Mouse (Mus musculus) forebrain, embryonic 14.5 days (tissue): ENCODE measurements at regions not wholly inside any gene's neighbourhood (a gene's known extent, or its start where the extent isn't known, plus 50 kb on each side); places are given as distances from the start of the nearest gene placed in this dataset.

Source experiments
- ATAC-seq: fragments of 200-750 bp; cut with Nextera tagmentation; 2 replicates; pipeline ENCODE4 v1.8.0; 2017; ENCODE audit warnings: mild to moderate bottlenecking, moderate library complexity
- DNase-seq: peaks from one replicate; pipeline ENCODE4 v3.0.0-alpha.2; 2015; ENCODE audit warnings: low spot score
- H3K27ac ChIP-seq: fragments of 300-500 bp; sonication (generic); 2 replicates; pipeline ENCODE4 v1.5.1; 2014; ENCODE audit warnings: low read depth, mild to moderate bottlenecking, control low read depth, low read length, moderate library complexity
- H3K27me3 ChIP-seq: fragments of 300-500 bp; sonication (generic); replicated peaks from 2 replicates; pipeline ENCODE4 v1.6.1; 2014; ENCODE audit warnings: low read length, control low read depth, mixed read lengths; ENCODE audit not compliant: control insufficient read depth, insufficient read depth
- H3K36me3 ChIP-seq: fragments of 300-500 bp; sonication (generic); 2 replicates; pipeline ENCODE4 v1.6.1; 2014; ENCODE audit warnings: low read length, control low read depth; ENCODE audit not compliant: control insufficient read depth, insufficient read depth
- H3K4me1 ChIP-seq: fragments of 300-500 bp; sonication (generic); 2 replicates; pipeline ENCODE4 v1.6.1; 2014; ENCODE audit warnings: antibody characterized with exemption, low read length, control low read depth; ENCODE audit not compliant: control insufficient read depth, insufficient read depth
- H3K4me2 ChIP-seq: fragments of 300-500 bp; sonication (generic); 2 replicates; pipeline ENCODE4 v1.6.1; 2014; ENCODE audit warnings: mild to moderate bottlenecking, control low read depth, low read length
- H3K4me3 ChIP-seq: fragments of 300-500 bp; sonication (generic); 2 replicates; pipeline ENCODE4 v1.5.1; 2014; ENCODE audit warnings: low read depth, low read length, control low read depth
- H3K9ac ChIP-seq: fragments of 300-500 bp; sonication (generic); 2 replicates; pipeline ENCODE4 v1.6.1; 2014; ENCODE audit warnings: mild to moderate bottlenecking, low read length, control low read depth, moderate library complexity
- H3K9me3 ChIP-seq: fragments of 300-500 bp; sonication (generic); replicated peaks from 2 replicates; pipeline ENCODE4 v1.6.1; 2016; ENCODE audit warnings: low read length, control low read depth, mixed read lengths; ENCODE audit not compliant: control insufficient read depth
- WGBS: fragments of 180-500 bp; shearing (Covaris S2); extraction: QIAGEN DNeasy Blood & Tissue Kit; methylation state at CpG from one replicate; pipeline ENCODE4 v1.1.7; 2014; 5-methylcytosine and 5-hydroxymethylcytosine counted together

- no peaks in the 10 kb centered on the region for H3K36me3 ChIP-seq
- peak; percentile 59 for DNase-seq
- H3K27me3 ChIP-seq: no peaks in the 10 kb centered on the region
- peak; percentile 75; the same call in 1 of the 2 replicates for ATAC-seq
- H3K9me3 ChIP-seq: no peaks in the 10 kb centered on the region
- H3K4me2 ChIP-seq: no peak overlapping the region
- H3K4me1 ChIP-seq: no peaks in the 10 kb centered on the region
- H3K4me3 ChIP-seq: no peak overlapping the region
- H3K9ac ChIP-seq: no peak overlapping the region
- H3K27ac ChIP-seq: no peak overlapping the region
- 79% methylated on average over 6 of the region's 6 CpGs for WGBS
Observed at GRCm38 (mm10) chr11:18437834-18438611, 484.3 kb upstream of the Etaa1 start.

- WGBS: 35% methylated on average over 3 of the region's 3 CpGs
- Histone ChIP-seq H3K4me3 (no peak overlapping the region), H3K27ac (no peak overlapping the region), H3K4me2 (no peak overlapping the region), H3K27me3 (no peaks in the 10 kb centered on the region), H3K36me3 (no peaks in the 10 kb centered on the region), H3K9me3 (no peaks in the 10 kb centered on the region), H3K4me1 (no peaks in the 10 kb centered on the region), H3K9ac (no peak overlapping the region)
- DNase-seq (peak; percentile 24), ATAC-seq (no peak)
Observed at GRCm38 (mm10) chr11:18421076-18421475, 467.4 kb upstream of the Etaa1 start.

GRCm38 (mm10) chr11:18413769-18414168 is 460.1 kb upstream of the Etaa1 start:
- Histone ChIP-seq H3K4me3 (no peak overlapping the region), H3K36me3 (no peaks in the 10 kb centered on the region), H3K9me3 (no peaks in the 10 kb centered on the region), H3K4me2 (no peak overlapping the region), H3K27me3 (no peaks in the 10 kb centered on the region), H3K4me1 (no peaks in the 10 kb centered on the region), H3K27ac (no peak overlapping the region), H3K9ac (no peak overlapping the region)
- DNase-seq (peak; percentile 86), ATAC-seq (peak; percentile 91)
- WGBS: 61% methylated on average over 1 of the region's 1 CpGs

GRCm38 (mm10) chr11:18408071-18408752 is 454.5 kb upstream of the Etaa1 start:
- no peak overlapping the region for H3K27ac ChIP-seq
- no peak overlapping the region for H3K9ac ChIP-seq
- H3K36me3 ChIP-seq: no peaks in the 10 kb centered on the region
- no peaks in the 10 kb centered on the region for H3K27me3 ChIP-seq
- no peak for ATAC-seq
- WGBS: 76% methylated on average over 8 of the region's 8 CpGs
- no peaks in the 10 kb centered on the region for H3K4me1 ChIP-seq
- H3K4me2 ChIP-seq: no peak overlapping the region
- H3K9me3 ChIP-seq: no peaks in the 10 kb centered on the region
- no peak for DNase-seq
- no peak overlapping the region for H3K4me3 ChIP-seq

GRCm38 (mm10) chr11:18399561-18399960 is 445.9 kb upstream of the Etaa1 start:
- no peaks in the 10 kb centered on the region for H3K4me1 ChIP-seq
- H3K4me2 ChIP-seq: no peak overlapping the region
- no peak overlapping the region for H3K9ac ChIP-seq
- no peak for DNase-seq
- no peak for ATAC-seq
- H3K27ac ChIP-seq: no peak overlapping the region
- H3K9me3 ChIP-seq: no peaks in the 10 kb centered on the region
- 70% methylated on average over 4 of the region's 4 CpGs for WGBS
- H3K4me3 ChIP-seq: no peak overlapping the region
- H3K36me3 ChIP-seq: no peaks in the 10 kb centered on the region
- H3K27me3 ChIP-seq: no peaks in the 10 kb centered on the region

- H3K4me2 ChIP-seq: no peak overlapping the region
- H3K27me3 ChIP-seq: no peaks in the 10 kb centered on the region
- DNase-seq (peak; percentile 44), ATAC-seq (peak; percentile 23; the same call in 1 of the 2 replicates)
- no peaks in the 10 kb centered on the region for H3K4me1 ChIP-seq
- 83% methylated on average over 6 of the region's 6 CpGs for WGBS
- no peak overlapping the region for H3K9ac ChIP-seq
- H3K36me3 ChIP-seq: no peaks in the 10 kb centered on the region
- no peaks in the 10 kb centered on the region for H3K9me3 ChIP-seq
- no peak overlapping the region for H3K4me3 ChIP-seq
- no peak overlapping the region for H3K27ac ChIP-seq
Observed at GRCm38 (mm10) chr11:18396397-18396796, 442.7 kb upstream of the Etaa1 start.

- Histone ChIP-seq H3K9me3 (no peaks in the 10 kb centered on the region), H3K27me3 (no peaks in the 10 kb centered on the region), H3K27ac (no peak overlapping the region), H3K4me3 (no peak overlapping the region), H3K4me2 (no peak overlapping the region), H3K4me1 (no peaks in the 10 kb centered on the region), H3K36me3 (no peaks in the 10 kb centered on the region), H3K9ac (no peak overlapping the region)
- no peak for ATAC-seq
- WGBS: 79% methylated on average over 4 of the region's 4 CpGs
- peak; percentile 49 for DNase-seq
Observed at GRCm38 (mm10) chr11:18395631-18396030, 442.0 kb upstream of the Etaa1 start.

GRCm38 (mm10) chr11:18372813-18373332 is 419.2 kb upstream of the Etaa1 start:
- Histone ChIP-seq H3K4me1 (no peaks in the 10 kb centered on the region), H3K27ac (no peak overlapping the region), H3K27me3 (no peaks in the 10 kb centered on the region), H3K9ac (no peak overlapping the region), H3K9me3 (no peaks in the 10 kb centered on the region), H3K4me2 (no peak overlapping the region), H3K4me3 (no peak overlapping the region), H3K36me3 (no peaks in the 10 kb centered on the region)
- DNase-seq (no peak), ATAC-seq (no peak)
- WGBS: 88% methylated on average over 6 of the region's 6 CpGs

GRCm38 (mm10) chr11:18371304-18371703 is 417.6 kb upstream of the Etaa1 start:
- Histone ChIP-seq H3K9me3 (no peaks in the 10 kb centered on the region), H3K27ac (no peak overlapping the region), H3K4me2 (no peak overlapping the region), H3K27me3 (no peaks in the 10 kb centered on the region), H3K36me3 (no peaks in the 10 kb centered on the region), H3K4me3 (no peak overlapping the region), H3K9ac (no peak overlapping the region), H3K4me1 (no peaks in the 10 kb centered on the region)
- WGBS: 5% methylated on average over 3 of the region's 3 CpGs
- ATAC-seq (no peak), DNase-seq (no peak)
